Mouse (Mus musculus): ENCODE measurements around the gene Cd276. TPM values are rescaled to one million over a fixed set of nuclear protein-coding genes. Genes with fewer than 3 reads are reported as not detected.
A peak's percentile ranks its signal among the peaks of the same experiment; 100 is the strongest.
"Not testable (repeated sequence)": the region's sequence is repeated elsewhere in the genome, so short reads cannot be mapped to it uniquely, and the experiment has no call there.

Cd276 gene
- total RNA-seq, 1 experiment: 23.4 TPM

DNA sequence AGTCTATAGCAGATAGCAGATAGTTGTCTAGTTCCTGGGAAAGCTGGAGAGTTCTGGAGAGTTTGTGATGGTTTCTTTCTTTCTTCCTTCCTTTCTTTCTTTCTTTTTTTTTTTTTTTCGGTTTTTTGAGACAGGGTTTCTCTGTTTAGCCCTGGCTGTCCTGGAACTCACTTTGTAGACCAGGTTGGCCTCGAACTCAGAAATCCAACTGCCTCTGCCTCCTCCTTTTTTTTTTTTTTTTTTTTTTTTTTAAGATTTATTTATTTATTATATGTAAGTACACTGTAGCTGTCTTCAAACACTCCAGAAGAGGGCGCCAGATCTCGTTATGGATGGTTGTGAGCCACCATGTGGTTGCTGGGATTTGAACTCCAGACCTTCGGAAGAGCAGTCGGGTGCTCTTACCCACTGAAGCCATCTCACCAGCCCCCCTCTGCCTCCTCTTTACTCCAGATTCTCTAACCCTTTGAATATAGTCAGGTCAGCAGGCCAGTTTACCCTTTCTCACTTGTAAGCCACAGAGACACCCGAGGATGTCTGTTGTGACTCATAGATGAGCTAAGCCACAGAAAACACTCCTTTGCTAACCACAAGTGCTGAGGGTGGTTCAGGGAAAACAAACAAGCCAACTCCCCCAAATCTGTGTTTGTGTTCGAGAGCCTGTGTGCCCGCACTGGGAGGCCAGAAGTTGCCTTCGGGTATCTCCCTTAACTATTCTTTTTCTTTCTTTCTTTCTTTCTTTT is 25.4 kb upstream of the Cd276 start:
- in situ Hi-C loops (cut with MboI; ENCODE audit: low sequenced_read_pairs in 2 of 2, unreplicated experiment in 2 of 2); H3K9me3 ChIP-seq (ENCODE audit: control insufficient read depth, insufficient read depth, low read depth, low read length): not testable (repeated sequence)

DNA sequence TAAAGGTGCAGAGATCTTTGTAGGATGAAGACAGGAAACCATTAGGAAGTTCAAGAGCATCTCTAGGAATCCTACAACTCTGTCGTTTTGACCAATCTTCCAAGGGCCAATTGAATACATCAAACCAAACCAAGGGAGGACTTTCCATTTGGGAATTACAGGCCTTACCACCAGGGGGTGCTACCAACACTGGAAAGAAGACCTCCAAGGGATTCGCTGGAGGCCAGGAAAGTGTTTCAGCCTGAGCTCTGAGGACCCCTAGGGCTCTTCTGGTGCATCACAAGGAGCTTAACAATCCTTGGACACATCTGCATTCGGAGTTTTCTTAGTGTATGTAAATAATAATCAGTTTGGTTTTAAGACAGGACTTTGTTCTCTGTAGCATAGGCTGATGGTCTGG is 23.4 kb upstream of the Cd276 start:
- Histone ChIP-seq H3K9me3 (ENCODE audit: control insufficient read depth, insufficient read depth, low read depth, low read length) (no peaks in the 10 kb centered on the region), H3K4me3 (ENCODE audit: insufficient read depth in 1 of 2, low read depth in 1 of 2, low read length in 2 of 2, poor library complexity in 1 of 2, severe bottlenecking in 1 of 2) (no peak overlapping the region), H3K36me3 (ENCODE audit: control insufficient read depth, insufficient read depth, low read length, poor library complexity, severe bottlenecking) (no peaks in the 10 kb centered on the region), H3K27ac (ENCODE audit: insufficient read depth, low read depth, low read length, poor library complexity, severe bottlenecking) (no peak overlapping the region), H3K4me1 (ENCODE audit: control insufficient read depth in 2 of 2, insufficient read depth in 2 of 2, low read length in 2 of 2, poor library complexity in 1 of 2) (peaks cover 0 to 3% of the 10 kb centered on the region in 2 experiments; a peak in 1 of 4 replicates), H3K9ac (ENCODE audit: insufficient read depth, low read depth, low read length, poor library complexity, severe bottlenecking) (no peak overlapping the region)
- in situ Hi-C loops (cut with MboI; ENCODE audit: low sequenced_read_pairs in 2 of 2, unreplicated experiment in 2 of 2): no loop called here
- TF ChIP-seq MAFK (IDR thresholded peaks at IDR 0.05; ENCODE audit: insufficient read depth, low read depth, low read length): 0 out of 2 replicates have a peak, but pooled peaks have one; percentile 3
- TF ChIP-seq CHD2 (IDR thresholded peaks at IDR 0.05; ENCODE audit: low read depth, low read length): no peak
- TF ChIP-seq HCFC1 (IDR thresholded peaks at IDR 0.05; ENCODE audit: borderline replicate concordance, insufficient read depth, low read length): no peak
- 0 out of 2 replicates have a peak, but pooled peaks have one; percentile 46 for TF ChIP-seq ZNF384 (IDR thresholded peaks at IDR 0.05; ENCODE audit: low read depth, low read length)
- peak; percentile 84 for TF ChIP-seq ZC3H11A (IDR thresholded peaks at IDR 0.05; ENCODE audit: borderline replicate concordance, low read depth, low read length)
- DNase-seq (ENCODE audit: low read depth, low spot score): peak; percentile 97

More for the DNA sequence above, 25.4 kb upstream of the Cd276 start:
- peak; percentile 61; the same call in 1 of the 2 replicates for TF ChIP-seq ZNF384 (IDR thresholded peaks at IDR 0.05; ENCODE audit: low read depth, low read length)
- not testable (repeated sequence) for H3K4me1 ChIP-seq (ENCODE audit: control insufficient read depth in 2 of 2, insufficient read depth in 2 of 2, low read length in 2 of 2, poor library complexity in 1 of 2); H3K36me3 ChIP-seq (ENCODE audit: control insufficient read depth, insufficient read depth, low read length, poor library complexity, severe bottlenecking); DNase-seq (ENCODE audit: low read depth, low spot score); H3K9ac ChIP-seq (ENCODE audit: insufficient read depth, low read depth, low read length, poor library complexity, severe bottlenecking); H3K4me3 ChIP-seq (ENCODE audit: insufficient read depth in 1 of 2, low read depth in 1 of 2, low read length in 2 of 2, poor library complexity in 1 of 2, severe bottlenecking in 1 of 2); H3K27ac ChIP-seq (ENCODE audit: insufficient read depth, low read depth, low read length, poor library complexity, severe bottlenecking)

DNA sequence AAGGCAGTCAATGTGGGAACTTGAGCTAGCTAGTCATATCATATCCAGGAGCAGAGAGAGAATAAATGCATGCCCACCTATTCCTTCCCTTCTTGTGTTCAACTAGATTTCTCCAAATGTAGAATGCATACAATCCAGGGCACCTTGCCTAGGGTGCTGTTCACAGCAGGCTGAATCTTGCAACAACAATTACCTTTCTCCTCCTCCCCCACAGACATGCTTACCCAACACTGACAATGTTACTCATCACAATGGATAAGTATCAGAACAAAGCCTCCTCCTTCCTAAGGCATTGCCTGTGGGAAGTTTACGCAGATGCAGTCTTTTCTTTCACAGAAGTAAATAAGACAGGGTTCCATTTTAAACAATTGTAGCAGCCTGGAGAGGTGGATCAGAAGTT is 15.8 kb upstream of the Cd276 start:
- Histone ChIP-seq H3K4me1 (ENCODE audit: control insufficient read depth in 2 of 2, insufficient read depth in 2 of 2, low read length in 2 of 2, poor library complexity in 1 of 2) (peaks cover 0 to 4% of the 10 kb centered on the region in 2 experiments; a peak in 3 of 4 replicates), H3K9me3 (ENCODE audit: control insufficient read depth, insufficient read depth, low read depth, low read length) (no peaks in the 10 kb centered on the region), H3K9ac (ENCODE audit: insufficient read depth, low read depth, low read length, poor library complexity, severe bottlenecking) (no peak overlapping the region), H3K27ac (ENCODE audit: insufficient read depth, low read depth, low read length, poor library complexity, severe bottlenecking) (peak overlapping the region; percentile 45; the same call in 1 of the 2 replicates), H3K36me3 (ENCODE audit: control insufficient read depth, insufficient read depth, low read length, poor library complexity, severe bottlenecking) (no peaks in the 10 kb centered on the region), H3K4me3 (ENCODE audit: insufficient read depth in 1 of 2, low read depth in 1 of 2, low read length in 2 of 2, poor library complexity in 1 of 2, severe bottlenecking in 1 of 2) (no peak overlapping the region)
- DNase-seq (ENCODE audit: low read depth, low spot score): no peak
- in situ Hi-C loops (cut with MboI; ENCODE audit: low sequenced_read_pairs in 2 of 2, unreplicated experiment in 2 of 2): no loop called here
- TF ChIP-seq ZC3H11A (IDR thresholded peaks at IDR 0.05; ENCODE audit: borderline replicate concordance, low read depth, low read length) (no peak), ZNF384 (IDR thresholded peaks at IDR 0.05; ENCODE audit: low read depth, low read length) (no peak), CHD2 (IDR thresholded peaks at IDR 0.05; ENCODE audit: low read depth, low read length) (no peak), MAFK (IDR thresholded peaks at IDR 0.05; ENCODE audit: insufficient read depth, low read depth, low read length) (no peak), HCFC1 (IDR thresholded peaks at IDR 0.05; ENCODE audit: borderline replicate concordance, insufficient read depth, low read length) (no peak)

DNA sequence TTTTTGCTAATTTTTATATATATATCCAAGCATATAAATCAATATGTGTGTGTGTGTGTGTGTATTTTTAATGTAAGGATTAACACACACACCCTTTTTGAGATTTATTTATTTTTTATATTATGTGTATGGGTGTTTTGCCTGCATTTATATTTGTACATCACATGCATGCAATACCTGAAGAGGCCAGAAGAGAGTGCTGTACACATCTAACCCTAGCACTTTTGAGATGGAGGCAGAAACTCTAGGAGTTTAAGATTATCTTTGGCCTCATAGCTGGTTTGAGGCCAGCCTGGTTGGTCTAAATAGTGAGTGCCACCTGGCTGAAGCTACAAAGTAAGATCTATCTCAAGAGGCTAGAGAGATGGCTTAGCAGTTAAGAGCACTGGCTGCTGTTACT is 12.4 kb upstream of the Cd276 start:
- no peak for DNase-seq (ENCODE audit: low read depth, low spot score)
- Histone ChIP-seq H3K36me3 (ENCODE audit: control insufficient read depth, insufficient read depth, low read length, poor library complexity, severe bottlenecking) (no peaks in the 10 kb centered on the region), H3K9me3 (ENCODE audit: control insufficient read depth, insufficient read depth, low read depth, low read length) (no peaks in the 10 kb centered on the region), H3K4me3 (ENCODE audit: insufficient read depth in 1 of 2, low read depth in 1 of 2, low read length in 2 of 2, poor library complexity in 1 of 2, severe bottlenecking in 1 of 2) (no peak overlapping the region), H3K4me1 (ENCODE audit: control insufficient read depth in 2 of 2, insufficient read depth in 2 of 2, low read length in 2 of 2, poor library complexity in 1 of 2) (peaks cover 0 to 2% of the 10 kb centered on the region in 2 experiments; a peak in 2 of 4 replicates), H3K9ac (ENCODE audit: insufficient read depth, low read depth, low read length, poor library complexity, severe bottlenecking) (no peak overlapping the region), H3K27ac (ENCODE audit: insufficient read depth, low read depth, low read length, poor library complexity, severe bottlenecking) (no peak overlapping the region)
- TF ChIP-seq ZNF384 (IDR thresholded peaks at IDR 0.05; ENCODE audit: low read depth, low read length): no peak
- no peak for TF ChIP-seq CHD2 (IDR thresholded peaks at IDR 0.05; ENCODE audit: low read depth, low read length)
- no peak for TF ChIP-seq MAFK (IDR thresholded peaks at IDR 0.05; ENCODE audit: insufficient read depth, low read depth, low read length)
- no peak for TF ChIP-seq ZC3H11A (IDR thresholded peaks at IDR 0.05; ENCODE audit: borderline replicate concordance, low read depth, low read length)
- TF ChIP-seq HCFC1 (IDR thresholded peaks at IDR 0.05; ENCODE audit: borderline replicate concordance, insufficient read depth, low read length): no peak
- in situ Hi-C loops (cut with MboI; ENCODE audit: low sequenced_read_pairs in 2 of 2, unreplicated experiment in 2 of 2): no loop called here

DNA sequence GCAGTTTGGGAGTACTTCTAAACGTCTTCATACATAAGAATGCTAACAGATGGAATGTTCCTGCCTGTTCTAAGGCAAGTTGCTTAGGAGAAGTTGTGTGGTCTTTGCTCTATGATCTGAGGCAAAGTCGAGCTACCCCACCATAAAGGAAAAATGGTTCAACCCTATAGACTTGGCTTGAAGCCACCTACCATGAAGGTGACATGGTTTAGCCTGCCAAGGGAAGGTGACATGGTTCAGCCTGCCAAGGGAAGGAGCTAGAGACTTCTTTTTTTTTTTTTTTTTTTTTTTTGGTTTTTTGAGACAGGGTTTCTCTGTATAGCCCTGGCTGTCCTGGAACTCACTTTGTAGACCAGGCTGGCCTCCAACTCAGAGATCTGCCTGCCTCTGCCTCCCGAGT is 10.7 kb upstream of the Cd276 start:
- DNase-seq (ENCODE audit: low read depth, low spot score); H3K9me3 ChIP-seq (ENCODE audit: control insufficient read depth, insufficient read depth, low read depth, low read length); H3K27ac ChIP-seq (ENCODE audit: insufficient read depth, low read depth, low read length, poor library complexity, severe bottlenecking); in situ Hi-C loops (cut with MboI; ENCODE audit: low sequenced_read_pairs in 2 of 2, unreplicated experiment in 2 of 2); H3K4me3 ChIP-seq (ENCODE audit: insufficient read depth in 1 of 2, low read depth in 1 of 2, low read length in 2 of 2, poor library complexity in 1 of 2, severe bottlenecking in 1 of 2); H3K9ac ChIP-seq (ENCODE audit: insufficient read depth, low read depth, low read length, poor library complexity, severe bottlenecking); H3K4me1 ChIP-seq (ENCODE audit: control insufficient read depth in 2 of 2, insufficient read depth in 2 of 2, low read length in 2 of 2, poor library complexity in 1 of 2); H3K36me3 ChIP-seq (ENCODE audit: control insufficient read depth, insufficient read depth, low read length, poor library complexity, severe bottlenecking): not testable (repeated sequence)

Data from ES-E14 (cell line).